Mouse (Mus musculus) ES-Bruce4 (cell line): ENCODE measurements around the gene Ndufb10.

Experiments used
- CTCF ChIP-seq: IDR thresholded peaks from one replicate; pipeline ENCODE4 v1.8.1; 2011; ENCODE audit warnings: low read depth, low read length
- EP300 ChIP-seq: IDR thresholded peaks from 2 replicates; pipeline ENCODE4 v1.6.1; 2011; ENCODE audit warnings: low read depth, low read length; ENCODE audit not compliant: insufficient read depth

GRCm38 (mm10) chr17:24736330-24737051 is 12.2 kb upstream of the Ndufb10 start, which contains the start of gene Msrb1:
- no peak for TF ChIP-seq EP300
- no peak for TF ChIP-seq CTCF
